Mouse (Mus musculus): ENCODE results near the gene Apobr. TPM values are rescaled to one million over a fixed set of nuclear protein-coding genes. Genes with fewer than 3 reads are reported as not detected.

The Apobr gene
- polyA plus RNA-seq, 1 experiment: 7.2 TPM

- no peak for TF ChIP-seq POLR2A (IDR thresholded peaks at IDR 0.05; ENCODE audit: control insufficient read depth, extremely low read depth, insufficient read depth, low read length, poor library complexity)
- no peak for TF ChIP-seq CTCF (IDR thresholded peaks at IDR 0.05; ENCODE audit: borderline replicate concordance, control insufficient read depth, extremely low read depth, insufficient read depth, low read length, poor library complexity)
- DNase-seq: no peak
- 89% methylated on average over 9 of the region's 9 CpGs for WGBS
- H3K4me1 ChIP-seq (replicated peaks; ENCODE audit: control insufficient read depth, insufficient read depth, low read length): no peaks in the 10 kb centered on the region
- no peak overlapping the region for H3K27ac ChIP-seq (ENCODE audit: control insufficient read depth, insufficient read depth, low read length)
- no peaks in the 10 kb centered on the region; the same call in 1 of the 2 replicates for H3K27me3 ChIP-seq (ENCODE audit: control insufficient read depth, insufficient read depth, low read length)
- H3K4me3 ChIP-seq (ENCODE audit: control insufficient read depth, insufficient read depth, low read length): no peak overlapping the region
- no peaks in the 10 kb centered on the region for H3K36me3 ChIP-seq (ENCODE audit: control insufficient read depth, insufficient read depth, low read length)
These were observed 37.0 kb downstream of the Apobr start for GRCm38 (mm10) chr7:126621452-126622359.

DNA sequence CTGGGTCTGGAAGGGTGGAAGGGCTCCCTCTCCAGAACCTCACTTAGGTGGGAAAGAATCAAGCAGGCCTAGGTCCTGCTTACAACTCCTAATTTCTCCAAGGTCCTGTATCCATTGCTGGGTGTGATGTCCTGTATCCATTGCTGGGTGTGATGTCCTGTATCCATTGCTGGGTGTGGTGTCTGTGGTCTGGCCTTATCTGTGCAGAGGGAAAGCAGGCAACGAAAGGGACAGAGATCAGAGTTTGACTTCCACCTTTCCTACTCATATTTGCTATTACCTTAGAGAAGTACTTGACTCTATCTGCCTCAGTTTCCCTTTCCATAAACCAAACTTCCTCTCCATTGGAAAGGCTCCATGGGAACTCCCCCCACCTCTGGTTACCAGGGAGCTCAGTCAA, 38.6 kb downstream of the Apobr start:
- H3K27ac ChIP-seq (ENCODE audit: control insufficient read depth, insufficient read depth, low read length): no peak overlapping the region
- no peak for TF ChIP-seq CTCF (IDR thresholded peaks at IDR 0.05; ENCODE audit: borderline replicate concordance, control insufficient read depth, extremely low read depth, insufficient read depth, low read length, poor library complexity)
- no peak for TF ChIP-seq POLR2A (IDR thresholded peaks at IDR 0.05; ENCODE audit: control insufficient read depth, extremely low read depth, insufficient read depth, low read length, poor library complexity)
- H3K4me1 ChIP-seq (replicated peaks; ENCODE audit: control insufficient read depth, insufficient read depth, low read length): no peaks in the 10 kb centered on the region; the same call in 1 of the 2 replicates
- no peak overlapping the region for H3K4me3 ChIP-seq (ENCODE audit: control insufficient read depth, insufficient read depth, low read length)
- WGBS: 76% methylated on average over 1 of the region's 1 CpGs
- DNase-seq: no peak
- H3K27me3 ChIP-seq (ENCODE audit: control insufficient read depth, insufficient read depth, low read length): no peaks in the 10 kb centered on the region; the same call in 1 of the 2 replicates
- H3K36me3 ChIP-seq (ENCODE audit: control insufficient read depth, insufficient read depth, low read length): no peaks in the 10 kb centered on the region

GRCm38 (mm10) chr7:126624774-126625173, 40.0 kb downstream of the Apobr start:
- 93% methylated on average over 16 of the region's 16 CpGs for WGBS
- Histone ChIP-seq H3K36me3 (ENCODE audit: control insufficient read depth, insufficient read depth, low read length) (no peaks in the 10 kb centered on the region), H3K27me3 (ENCODE audit: control insufficient read depth, insufficient read depth, low read length) (no peaks in the 10 kb centered on the region; the same call in 1 of the 2 replicates), H3K27ac (ENCODE audit: control insufficient read depth, insufficient read depth, low read length) (no peak overlapping the region), H3K4me3 (ENCODE audit: control insufficient read depth, insufficient read depth, low read length) (no peak overlapping the region), H3K4me1 (replicated peaks; ENCODE audit: control insufficient read depth, insufficient read depth, low read length) (no peaks in the 10 kb centered on the region; the same call in 1 of the 2 replicates)
- no peak for TF ChIP-seq CTCF (IDR thresholded peaks at IDR 0.05; ENCODE audit: borderline replicate concordance, control insufficient read depth, extremely low read depth, insufficient read depth, low read length, poor library complexity)
- no peak for TF ChIP-seq POLR2A (IDR thresholded peaks at IDR 0.05; ENCODE audit: control insufficient read depth, extremely low read depth, insufficient read depth, low read length, poor library complexity)
- no peak for DNase-seq

DNA sequence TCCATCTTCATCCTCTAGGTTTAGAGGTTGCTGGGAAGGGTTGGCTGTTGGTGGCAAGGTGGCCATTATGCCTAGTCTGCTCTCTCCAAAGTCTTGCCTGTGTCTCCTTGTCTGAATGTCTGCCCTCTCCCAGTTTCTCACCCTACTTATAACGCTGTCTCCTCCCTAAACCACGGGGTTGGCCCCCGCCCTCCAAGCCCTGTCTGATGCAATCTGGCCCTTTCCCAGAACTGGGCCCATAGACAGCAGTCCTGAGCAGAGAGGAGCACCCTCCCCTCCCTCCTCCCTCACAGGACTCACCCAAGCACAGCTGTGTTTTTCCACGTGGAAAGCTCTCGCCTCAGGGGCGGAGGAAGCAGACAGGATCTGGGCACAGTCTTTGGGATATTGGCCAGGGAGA, 40.6 kb downstream of the Apobr start:
- Histone ChIP-seq H3K36me3 (ENCODE audit: control insufficient read depth, insufficient read depth, low read length) (no peaks in the 10 kb centered on the region), H3K4me3 (ENCODE audit: control insufficient read depth, insufficient read depth, low read length) (no peak overlapping the region), H3K4me1 (replicated peaks; ENCODE audit: control insufficient read depth, insufficient read depth, low read length) (no peaks in the 10 kb centered on the region; the same call in 1 of the 2 replicates), H3K27ac (ENCODE audit: control insufficient read depth, insufficient read depth, low read length) (no peak overlapping the region), H3K27me3 (ENCODE audit: control insufficient read depth, insufficient read depth, low read length) (no peaks in the 10 kb centered on the region; the same call in 1 of the 2 replicates)
- TF ChIP-seq POLR2A (IDR thresholded peaks at IDR 0.05; ENCODE audit: control insufficient read depth, extremely low read depth, insufficient read depth, low read length, poor library complexity) (no peak), CTCF (IDR thresholded peaks at IDR 0.05; ENCODE audit: borderline replicate concordance, control insufficient read depth, extremely low read depth, insufficient read depth, low read length, poor library complexity) (no peak)
- DNase-seq: no peak
- 65% methylated on average over 6 of the region's 6 CpGs for WGBS

DNA sequence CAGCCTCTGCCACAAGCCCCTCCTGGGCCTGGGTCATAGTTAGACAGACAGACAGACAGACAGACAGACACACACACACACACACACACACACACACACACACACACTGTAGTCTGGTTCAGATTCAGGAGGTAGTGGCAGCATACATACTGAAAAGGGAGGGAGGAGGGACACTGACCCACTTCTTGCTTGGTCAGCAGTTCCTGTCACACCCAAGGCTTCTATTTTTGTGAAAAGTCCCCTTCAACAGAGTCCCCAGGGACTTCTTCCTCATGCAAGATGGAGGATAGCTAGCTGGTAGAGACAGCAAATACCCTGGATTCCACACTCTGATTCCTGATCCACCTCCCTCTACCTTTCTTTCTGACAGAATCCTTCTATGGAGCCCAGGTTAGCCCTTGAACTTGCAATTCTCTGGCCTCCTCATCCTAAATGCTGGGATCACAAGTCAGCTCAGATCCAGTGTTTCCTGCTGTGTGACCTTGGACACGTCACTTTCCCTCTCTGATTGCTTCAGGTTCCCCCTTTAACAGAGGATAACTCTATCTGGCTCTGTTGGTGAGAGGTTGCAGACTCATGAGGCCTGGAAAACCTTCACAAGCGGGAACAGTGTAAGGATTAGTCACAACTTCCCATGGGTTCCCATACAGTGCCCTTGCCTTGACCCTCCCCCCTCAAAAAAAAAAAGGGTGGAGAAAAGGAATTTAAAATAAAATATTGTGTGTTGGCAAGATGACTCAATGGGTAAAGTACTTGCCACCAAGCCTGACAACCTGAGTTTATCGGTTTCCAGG, 41.3 kb downstream of the Apobr start:
- Histone ChIP-seq H3K36me3 (ENCODE audit: control insufficient read depth, insufficient read depth, low read length) (no peaks in the 10 kb centered on the region), H3K4me1 (replicated peaks; ENCODE audit: control insufficient read depth, insufficient read depth, low read length) (no peaks in the 10 kb centered on the region; the same call in 1 of the 2 replicates), H3K27me3 (ENCODE audit: control insufficient read depth, insufficient read depth, low read length) (no peaks in the 10 kb centered on the region; the same call in 1 of the 2 replicates), H3K27ac (ENCODE audit: control insufficient read depth, insufficient read depth, low read length) (no peak overlapping the region), H3K4me3 (ENCODE audit: control insufficient read depth, insufficient read depth, low read length) (no peak overlapping the region)
- no peak for TF ChIP-seq POLR2A (IDR thresholded peaks at IDR 0.05; ENCODE audit: control insufficient read depth, extremely low read depth, insufficient read depth, low read length, poor library complexity)
- TF ChIP-seq CTCF (IDR thresholded peaks at IDR 0.05; ENCODE audit: borderline replicate concordance, control insufficient read depth, extremely low read depth, insufficient read depth, low read length, poor library complexity): no peak
- no peak for DNase-seq
- 94% methylated on average over 3 of the region's 3 CpGs for WGBS

- DNase-seq: no peak
- 88% methylated on average over 6 of the region's 6 CpGs for WGBS
- TF ChIP-seq POLR2A (IDR thresholded peaks at IDR 0.05; ENCODE audit: control insufficient read depth, extremely low read depth, insufficient read depth, low read length, poor library complexity) (no peak), CTCF (IDR thresholded peaks at IDR 0.05; ENCODE audit: borderline replicate concordance, control insufficient read depth, extremely low read depth, insufficient read depth, low read length, poor library complexity) (no peak)
- Histone ChIP-seq H3K36me3 (ENCODE audit: control insufficient read depth, insufficient read depth, low read length) (no peaks in the 10 kb centered on the region), H3K4me3 (ENCODE audit: control insufficient read depth, insufficient read depth, low read length) (no peak overlapping the region), H3K27ac (ENCODE audit: control insufficient read depth, insufficient read depth, low read length) (no peak overlapping the region), H3K4me1 (replicated peaks; ENCODE audit: control insufficient read depth, insufficient read depth, low read length) (no peaks in the 10 kb centered on the region; the same call in 1 of the 2 replicates), H3K27me3 (ENCODE audit: control insufficient read depth, insufficient read depth, low read length) (no peaks in the 10 kb centered on the region; the same call in 1 of the 2 replicates)
These were observed 43.4 kb downstream of the Apobr start for GRCm38 (mm10) chr7:126628111-126628510.

All from thymus, adult 2 months (tissue).